Mouse (Mus musculus) liver, embryonic 13.5 days (tissue): Measurements from ENCODE around the gene Il2rb. TPM values are rescaled to one million over a fixed set of nuclear protein-coding genes. Genes with fewer than 3 reads are reported as not detected.
A peak's percentile ranks its signal among the peaks of the same experiment; 100 is the strongest.

Source experiments
- ATAC-seq: fragments of 200-750 bp; cut with Nextera tagmentation; 2 replicates; pipeline ENCODE4 v1.8.0; 2017; ENCODE audit warnings: low read depth, mild to moderate bottlenecking, moderate number of reproducible peaks, moderate library complexity
- DNase-seq: peaks from one replicate; pipeline ENCODE4 v3.0.0; 2022
- H3K27ac ChIP-seq: fragments of 300-500 bp; sonication (generic); 2 replicates; pipeline ENCODE4 v1.5.1; 2015; ENCODE audit warnings: moderate library complexity, mild to moderate bottlenecking, inconsistent platforms
- H3K27me3 ChIP-seq: fragments of 300-500 bp; sonication (generic); 2 replicates; pipeline ENCODE4 v1.6.1; 2015; ENCODE audit warnings: mild to moderate bottlenecking, inconsistent platforms
- H3K36me3 ChIP-seq: fragments of 300-500 bp; sonication (generic); 2 replicates; pipeline ENCODE4 v1.6.1; 2015; ENCODE audit warnings: mild to moderate bottlenecking, inconsistent platforms
- H3K4me1 ChIP-seq: fragments of 300-500 bp; sonication (generic); replicated peaks from 2 replicates; pipeline ENCODE4 v1.6.1; 2015; ENCODE audit warnings: inconsistent platforms
- H3K4me2 ChIP-seq: fragments of 300-500 bp; sonication (generic); 2 replicates; pipeline ENCODE4 v1.6.1; 2015; ENCODE audit warnings: inconsistent platforms, mild to moderate bottlenecking, moderate library complexity
- H3K4me3 ChIP-seq: fragments of 300-500 bp; sonication (generic); replicated peaks from 2 replicates; pipeline ENCODE4 v1.5.1; 2015; ENCODE audit warnings: mild to moderate bottlenecking, inconsistent platforms
- H3K9ac ChIP-seq: fragments of 300-500 bp; sonication (generic); 2 replicates; pipeline ENCODE4 v1.6.1; 2015; ENCODE audit warnings: mild to moderate bottlenecking, inconsistent platforms
- H3K9me3 ChIP-seq: fragments of 300-500 bp; sonication (generic); replicated peaks from 2 replicates; pipeline ENCODE4 v1.6.1; 2016; ENCODE audit warnings: inconsistent platforms
- WGBS: fragments of 180-500 bp; shearing (Covaris S2); methylation state at CpG from one replicate; pipeline ENCODE4 v1.1.7; 2015; ENCODE audit not compliant: insufficient replicate concordance; 5-methylcytosine and 5-hydroxymethylcytosine counted together
- polyA plus RNA-seq: library from polyadenylated mRNA; unstranded; fragments of >200 nt; fragmentation: Nextera tagmentation; extraction: Ambion mirVana; gene quantifications from 2 replicates; pipeline ENCODE4 v1.2.1, GENCODE M21; 2015

Il2rb gene
- polyA plus RNA-seq, 1 experiment from 2014 or later: 0.23 TPM

DNA sequence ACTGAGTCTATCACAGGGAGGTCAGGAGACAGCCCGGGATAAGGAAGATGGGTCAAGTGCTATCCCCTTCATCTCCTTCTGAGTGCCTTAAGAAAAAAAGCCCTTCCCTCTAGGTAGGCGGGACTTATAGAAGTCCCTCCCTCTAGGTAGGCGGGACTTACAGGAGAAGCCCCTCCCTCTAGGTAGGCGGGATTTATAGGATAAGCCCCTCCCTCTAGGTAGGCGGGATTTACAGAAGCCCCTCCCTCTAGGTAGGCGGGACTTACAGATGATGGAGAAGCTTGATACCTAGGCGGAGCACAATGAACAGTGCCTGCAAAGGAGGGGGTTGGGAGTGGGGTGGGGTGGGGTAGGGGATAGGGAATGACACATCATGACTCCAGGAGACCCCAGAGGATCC lies 15.0 kb downstream of the Il2rb start:
- ATAC-seq: no peak

DNA sequence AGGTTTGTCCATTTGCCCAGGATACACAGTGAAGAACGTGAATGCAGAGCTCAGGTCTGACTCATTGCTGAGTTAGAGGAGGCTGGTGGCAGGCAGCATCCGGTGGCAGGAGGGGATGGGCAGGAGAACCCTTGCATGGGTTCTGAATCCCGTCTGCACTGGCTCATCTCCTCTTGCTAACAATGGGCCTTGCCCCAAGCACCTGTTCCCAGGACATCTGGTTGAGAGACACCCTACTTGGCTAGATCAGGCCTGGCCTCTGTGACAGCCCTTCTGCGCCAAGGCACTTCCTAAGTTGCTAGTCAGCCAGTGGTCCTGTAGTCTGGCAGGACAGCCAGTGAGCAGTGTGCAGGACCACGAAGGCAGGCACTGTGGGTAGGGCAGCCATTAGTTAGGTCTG lies 15.6 kb downstream of the Il2rb start:
- Histone ChIP-seq H3K4me3 (no peak overlapping the region), H3K36me3 (no peaks in the 10 kb centered on the region), H3K9me3 (no peaks in the 10 kb centered on the region), H3K4me1 (peaks cover 9% of the 10 kb centered on the region), H3K4me2 (no peak overlapping the region), H3K27ac (no peak overlapping the region), H3K9ac (no peak overlapping the region), H3K27me3 (0 out of 2 replicates have a peak, but pooled peaks cover 4% of the 10 kb centered on the region)
- WGBS: 54% methylated on average over 5 of the region's 5 CpGs
- no peak for DNase-seq
- ATAC-seq: no peak

More for the DNA sequence above, 15.0 kb downstream of the Il2rb start:
- Histone ChIP-seq H3K4me3 (no peak overlapping the region), H3K27me3 (0 out of 2 replicates have a peak, but pooled peaks cover 4% of the 10 kb centered on the region), H3K4me2 (no peak overlapping the region), H3K27ac (no peak overlapping the region), H3K9ac (no peak overlapping the region), H3K36me3 (no peaks in the 10 kb centered on the region), H3K9me3 (no peaks in the 10 kb centered on the region), H3K4me1 (peaks cover 9% of the 10 kb centered on the region)
- 53% methylated on average over 7 of the region's 7 CpGs for whole genome bisulfite sequencing
- no peak for DNase-seq

DNA sequence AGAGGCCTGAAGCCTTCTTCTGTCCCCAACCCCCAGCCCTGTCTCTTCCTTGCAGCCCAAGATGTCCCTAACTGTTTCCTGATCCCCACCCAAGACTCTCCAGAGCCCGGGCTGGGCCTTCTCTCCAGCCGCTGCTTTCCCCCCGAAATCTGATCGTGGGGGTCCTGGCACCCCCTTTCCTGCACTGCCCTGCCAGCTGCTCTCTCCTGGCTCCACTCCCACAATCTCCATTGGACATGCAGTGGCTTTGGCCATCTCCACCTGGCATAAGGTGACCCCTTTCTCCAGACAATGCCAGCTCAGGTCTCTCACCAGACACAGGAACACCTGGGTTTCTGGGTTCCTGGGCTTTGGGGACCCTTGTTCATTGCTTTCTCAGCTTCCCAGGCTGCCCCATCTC lies 17.0 kb downstream of the Il2rb start:
- no peaks in the 10 kb centered on the region for H3K36me3 ChIP-seq
- H3K27me3 ChIP-seq: no peaks in the 10 kb centered on the region
- H3K27ac ChIP-seq: no peak overlapping the region
- DNase-seq (no peak), ATAC-seq (no peak)
- H3K9me3 ChIP-seq: no peaks in the 10 kb centered on the region
- H3K4me1 ChIP-seq: peaks cover 9% of the 10 kb centered on the region
- H3K4me2 ChIP-seq: no peak overlapping the region
- H3K4me3 ChIP-seq: no peak overlapping the region
- no peak overlapping the region for H3K9ac ChIP-seq
- 74% methylated on average over 4 of the region's 4 CpGs for WGBS

DNA sequence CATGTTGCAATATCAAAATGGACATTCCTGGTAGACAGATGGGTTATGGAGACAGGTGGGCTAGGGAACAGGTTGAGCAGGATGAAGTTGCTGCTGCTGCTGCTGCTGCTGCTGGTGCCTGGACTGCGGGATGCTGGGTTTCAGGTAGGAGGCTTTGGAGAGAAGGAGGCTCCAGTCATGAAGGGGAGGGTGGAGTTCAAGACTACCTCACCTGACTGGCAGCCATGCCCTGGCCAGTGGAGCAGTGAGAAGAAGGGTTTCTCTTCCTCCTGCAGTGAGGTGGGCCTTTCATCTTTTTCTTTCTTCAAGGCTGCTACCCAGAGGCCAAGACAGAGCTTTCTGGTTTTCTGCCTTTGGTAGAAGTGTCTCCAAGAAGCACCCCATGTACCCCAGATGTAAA lies 18.2 kb downstream of the Il2rb start:
- H3K4me2 ChIP-seq: no peak overlapping the region
- 46% methylated on average over 1 of the region's 1 CpGs for WGBS
- H3K9ac ChIP-seq: no peak overlapping the region
- H3K36me3 ChIP-seq: no peaks in the 10 kb centered on the region
- H3K4me3 ChIP-seq: no peak overlapping the region
- no peaks in the 10 kb centered on the region for H3K9me3 ChIP-seq
- no peak overlapping the region for H3K27ac ChIP-seq
- H3K27me3 ChIP-seq: no peaks in the 10 kb centered on the region
- H3K4me1 ChIP-seq: peaks cover 11% of the 10 kb centered on the region
- DNase-seq (no peak), ATAC-seq (no peak)

DNA sequence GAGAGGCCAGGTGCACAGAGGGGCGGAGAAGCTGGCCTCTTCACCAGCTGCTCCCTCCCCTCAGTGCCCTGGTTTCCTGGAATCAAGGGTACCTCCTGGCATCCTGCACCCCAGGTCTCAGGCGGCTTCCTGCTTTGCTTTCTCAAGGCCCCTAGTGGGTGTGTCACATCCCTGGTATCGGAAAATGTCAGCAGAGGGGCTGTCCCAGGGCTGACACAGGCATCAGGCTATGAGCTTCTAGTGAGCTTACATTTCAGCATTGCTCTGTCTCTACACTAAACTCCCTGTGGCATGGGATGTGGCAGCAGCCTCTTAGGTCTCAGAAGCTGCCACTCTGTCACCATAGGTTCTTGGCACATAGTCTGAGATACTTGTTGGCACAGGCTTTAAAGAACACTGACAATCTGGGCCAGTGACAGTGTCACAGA lies 19.5 kb downstream of the Il2rb start:
- Histone ChIP-seq H3K36me3 (no peaks in the 10 kb centered on the region), H3K4me2 (no peak overlapping the region), H3K27me3 (no peaks in the 10 kb centered on the region), H3K27ac (no peak overlapping the region), H3K4me3 (no peak overlapping the region), H3K9ac (no peak overlapping the region), H3K9me3 (no peaks in the 10 kb centered on the region), H3K4me1 (peaks cover 8% of the 10 kb centered on the region; the same call in 1 of the 2 replicates)
- WGBS: 46% methylated on average over 3 of the region's 3 CpGs
- DNase-seq (no peak), ATAC-seq (no peak)

DNA sequence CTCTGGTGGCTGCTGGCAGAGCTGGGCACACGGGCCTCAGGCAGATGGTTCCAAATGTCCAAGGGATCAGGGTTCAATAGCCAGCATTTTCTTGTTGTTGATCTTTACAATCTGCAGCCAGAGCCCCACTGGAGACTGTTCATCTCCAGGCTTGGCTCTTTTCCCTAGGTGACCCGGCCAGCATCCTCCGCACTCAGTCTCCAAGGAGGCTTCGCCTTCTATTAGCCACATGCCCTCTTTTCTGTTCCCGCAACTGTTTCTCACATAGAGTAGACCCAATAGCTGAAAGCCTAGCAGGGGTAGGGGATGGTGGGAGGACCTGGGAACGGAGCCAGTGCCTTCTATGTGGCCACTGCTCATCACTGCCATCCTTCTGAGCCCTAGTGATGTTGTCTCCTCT lies 21.6 kb downstream of the Il2rb start:
- DNase-seq (no peak), ATAC-seq (no peak)
- Histone ChIP-seq H3K36me3 (no peaks in the 10 kb centered on the region), H3K4me2 (no peak overlapping the region), H3K9ac (no peak overlapping the region), H3K4me3 (no peak overlapping the region), H3K4me1 (peaks cover 15% of the 10 kb centered on the region), H3K27me3 (no peaks in the 10 kb centered on the region), H3K9me3 (no peaks in the 10 kb centered on the region), H3K27ac (no peak overlapping the region)
- WGBS: 68% methylated on average over 6 of the region's 6 CpGs

DNA sequence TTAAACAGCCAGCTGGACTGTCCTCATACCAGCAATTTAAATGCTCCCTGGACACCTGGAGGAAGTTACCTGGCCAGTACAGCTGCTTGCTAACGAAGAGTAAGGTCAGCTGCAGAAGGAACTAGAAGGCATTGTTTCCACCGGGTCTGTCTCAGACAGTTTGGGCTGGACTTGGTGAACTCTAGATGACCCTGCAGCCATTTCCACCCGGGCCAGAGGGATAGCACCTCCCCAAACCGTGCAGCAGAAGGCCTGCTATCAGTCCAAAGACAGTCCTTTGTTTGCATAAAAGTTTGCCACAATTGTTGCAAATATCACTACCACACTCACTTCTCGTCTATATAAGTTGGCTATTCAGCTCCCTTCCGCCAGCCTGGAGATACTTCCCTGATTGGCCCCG lies 23.2 kb downstream of the Il2rb start:
- no peak overlapping the region for H3K4me2 ChIP-seq
- H3K9ac ChIP-seq: no peak overlapping the region
- ATAC-seq: no peak
- peaks cover 15% of the 10 kb centered on the region for H3K4me1 ChIP-seq
- whole genome bisulfite sequencing: 29% methylated on average over 7 of the region's 7 CpGs
- no peak overlapping the region for H3K27ac ChIP-seq
- no peak for DNase-seq
- no peaks in the 10 kb centered on the region for H3K27me3 ChIP-seq
- no peak overlapping the region for H3K4me3 ChIP-seq
- H3K9me3 ChIP-seq: no peaks in the 10 kb centered on the region
- H3K36me3 ChIP-seq: no peaks in the 10 kb centered on the region

DNA sequence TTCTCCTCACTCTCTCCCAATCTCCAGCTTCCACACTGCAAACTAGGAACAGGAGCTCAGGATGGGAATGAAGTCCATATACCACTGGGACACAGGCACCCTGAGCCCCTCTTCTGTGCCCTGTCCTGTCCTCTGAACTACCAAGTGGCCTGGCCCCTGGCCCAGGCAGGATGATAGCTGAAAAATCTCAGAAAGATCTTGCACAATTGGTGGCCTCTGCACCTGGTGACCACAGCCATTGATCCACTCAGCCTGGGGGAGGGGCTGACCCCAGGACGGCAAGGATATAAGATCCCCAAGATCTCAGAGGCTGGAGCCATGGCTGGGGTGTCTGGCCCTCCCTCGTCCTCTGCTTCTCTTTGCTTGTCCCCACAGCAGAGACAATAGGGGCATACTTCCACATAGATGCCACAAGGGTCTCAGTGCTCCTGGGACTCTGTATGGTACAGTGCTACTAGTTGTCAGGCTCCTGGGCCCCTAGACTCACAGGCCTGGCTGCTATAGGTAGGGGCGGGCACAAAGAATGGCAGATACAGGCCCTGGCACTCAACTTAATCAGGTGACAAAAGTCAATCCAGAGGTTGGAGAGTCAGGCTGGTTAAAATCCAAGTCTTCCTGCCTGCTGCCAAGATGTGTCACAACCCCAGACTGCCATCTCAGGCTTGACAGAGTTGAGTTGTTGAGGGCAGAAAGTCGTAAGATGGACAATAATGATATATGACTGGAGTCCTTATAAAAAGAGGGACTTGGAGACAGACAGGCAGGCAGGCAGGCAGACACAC lies 24.4 kb downstream of the Il2rb start:
- ATAC-seq: peak; percentile 59
- Histone ChIP-seq H3K27me3 (no peaks in the 10 kb centered on the region), H3K9ac (no peak overlapping the region), H3K4me3 (no peak overlapping the region), H3K36me3 (no peaks in the 10 kb centered on the region), H3K9me3 (no peaks in the 10 kb centered on the region), H3K27ac (peak overlapping the region; percentile 43), H3K4me1 (peaks cover 15% of the 10 kb centered on the region), H3K4me2 (no peak overlapping the region)
- WGBS: 60% methylated on average over 4 of the region's 4 CpGs
- no peak for DNase-seq

DNA sequence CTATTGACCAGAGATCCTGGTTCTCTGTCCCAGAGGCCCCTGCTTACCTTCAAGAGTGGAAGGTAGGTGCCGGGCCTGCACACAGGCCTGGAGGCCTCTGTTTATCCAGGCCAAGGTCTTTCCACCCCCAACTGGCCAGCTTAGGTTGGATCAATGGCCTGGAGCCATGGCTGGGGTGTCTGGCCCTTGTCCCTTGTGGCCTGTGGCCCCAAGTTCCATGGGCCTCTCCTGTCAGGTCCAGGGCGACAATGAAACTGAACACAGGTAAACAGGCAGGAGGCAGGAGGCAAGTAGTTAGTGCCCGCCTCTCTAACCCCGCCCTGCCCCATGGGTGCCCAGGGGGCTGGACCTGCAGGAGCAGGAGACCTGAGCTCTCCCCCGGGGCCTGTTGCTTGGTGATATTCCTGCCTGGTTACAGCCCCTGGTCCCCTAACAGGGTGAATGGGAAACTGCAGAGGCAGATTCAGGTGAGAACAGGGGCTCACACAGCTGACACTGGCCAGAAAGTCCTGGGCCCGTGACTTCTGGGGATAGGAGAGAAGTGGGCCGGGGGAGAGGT lies 26.6 kb downstream of the Il2rb start, which contains the start of gene Tmprss6:
Gene Tmprss6 (minus strand): TSS at position 256 of the 559 bp plus-strand sequence.
- peak within 1 kb of the TSS; percentile 46 for H3K4me2 ChIP-seq
- H3K4me1 ChIP-seq: peaks cover 15% of the 10 kb centered on the region
- H3K36me3 ChIP-seq: no peaks in the 10 kb centered on the region
- H3K27ac ChIP-seq: peak within 1 kb of the TSS; percentile 58
- H3K4me3 ChIP-seq: peak within 1 kb of the TSS; percentile 27; the same call in 1 of the 2 replicates
- no peaks in the 10 kb centered on the region for H3K27me3 ChIP-seq
- peak within 1 kb of the TSS; percentile 14; the same call in 1 of the 2 replicates for H3K9ac ChIP-seq
- DNase-seq: no peak
- 63% methylated on average over 7 of the region's 7 CpGs for WGBS
- no peaks in the 10 kb centered on the region for H3K9me3 ChIP-seq
- ATAC-seq: peak; percentile 71

DNA sequence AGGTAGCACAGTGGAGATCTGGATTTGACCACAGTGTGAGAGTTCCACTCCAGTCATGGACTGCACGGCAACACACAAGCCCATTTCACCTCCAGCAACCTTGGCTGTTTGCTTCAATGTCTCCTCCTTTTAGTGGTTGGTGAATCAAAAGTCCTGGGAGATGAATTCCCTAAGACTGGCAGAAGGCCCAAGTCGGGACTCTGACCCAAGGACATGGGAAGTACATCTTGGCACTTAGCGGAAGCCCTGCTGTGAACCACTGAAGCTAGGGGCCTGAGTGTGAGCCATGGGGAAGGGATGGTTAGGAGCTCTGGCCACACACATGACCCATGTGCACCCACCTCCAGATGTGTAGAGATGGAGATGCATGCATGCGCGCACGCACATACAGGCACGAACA lies 27.5 kb downstream of the Il2rb start:
- peak overlapping the region; percentile 46 for H3K4me2 ChIP-seq
- H3K9me3 ChIP-seq: no peaks in the 10 kb centered on the region
- DNase-seq (no peak), ATAC-seq (no peak)
- no peak overlapping the region for H3K9ac ChIP-seq
- peak overlapping the region; percentile 27; the same call in 1 of the 2 replicates for H3K4me3 ChIP-seq
- 78% methylated on average over 7 of the region's 7 CpGs for WGBS
- H3K36me3 ChIP-seq: no peaks in the 10 kb centered on the region
- no peak overlapping the region for H3K27ac ChIP-seq
- peaks cover 15% of the 10 kb centered on the region for H3K4me1 ChIP-seq
- no peaks in the 10 kb centered on the region for H3K27me3 ChIP-seq

DNA sequence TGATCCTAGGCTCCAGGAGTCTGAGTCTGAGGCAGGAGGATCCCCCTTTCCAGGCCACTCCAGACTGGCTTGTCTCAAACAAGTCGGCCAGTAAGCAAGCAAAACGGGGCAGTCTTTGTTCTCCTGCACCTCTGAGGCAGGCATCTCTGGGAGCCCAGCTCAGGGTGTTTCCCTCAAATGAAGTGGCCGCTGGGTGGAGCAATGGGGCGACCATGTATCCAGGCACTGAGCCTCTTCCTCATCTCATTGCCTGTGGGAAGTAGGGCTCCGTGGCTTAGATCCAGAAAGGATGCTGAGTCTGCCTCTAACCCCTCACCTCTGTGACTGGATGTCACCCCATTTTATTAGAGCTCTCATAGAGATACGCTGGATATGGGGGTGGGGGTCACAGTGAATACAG lies 28.3 kb downstream of the Il2rb start:
- ATAC-seq (no peak), DNase-seq (no peak)
- H3K4me3 ChIP-seq: no peak overlapping the region

More for the DNA sequence above, 28.3 kb downstream of the Il2rb start:
- Histone ChIP-seq H3K27me3 (no peaks in the 10 kb centered on the region), H3K4me1 (peaks cover 13% of the 10 kb centered on the region), H3K9ac (no peak overlapping the region), H3K9me3 (no peaks in the 10 kb centered on the region), H3K27ac (no peak overlapping the region), H3K4me2 (peak overlapping the region; percentile 46), H3K36me3 (no peaks in the 10 kb centered on the region)
- WGBS: 25% methylated on average over 6 of the region's 6 CpGs
